Mouse (Mus musculus) hindbrain, postnatal 0 days (tissue): ENCODE data around the gene Faf1. TPM values are rescaled to one million over a fixed set of nuclear protein-coding genes. Genes with fewer than 3 reads are reported as not detected.
A peak's percentile ranks its signal among the peaks of the same experiment; 100 is the strongest.

Experiments used
- ATAC-seq: fragments of 200-750 bp; cut with Nextera tagmentation; 2 replicates; pipeline ENCODE4 v1.8.0; 2017; ENCODE audit warnings: mild to moderate bottlenecking, moderate TSS enrichment, moderate library complexity
- DNase-seq: peaks from one replicate; pipeline ENCODE4 v3.0.0-alpha.2; 2015; ENCODE audit warnings: low spot score
- H3K27ac ChIP-seq: fragments of 300-500 bp; sonication (generic); 2 replicates; pipeline ENCODE4 v1.5.1; 2014; ENCODE audit warnings: mild to moderate bottlenecking
- H3K27me3 ChIP-seq: fragments of 300-500 bp; sonication (generic); 2 replicates; pipeline ENCODE4 v1.6.1; 2014; ENCODE audit warnings: low read length, mixed read lengths; ENCODE audit not compliant: insufficient read depth
- H3K36me3 ChIP-seq: fragments of 300-500 bp; sonication (generic); 2 replicates; pipeline ENCODE4 v1.6.1; 2014; ENCODE audit warnings: low read length, mixed read lengths; ENCODE audit not compliant: insufficient read depth
- H3K4me1 ChIP-seq: fragments of 300-500 bp; sonication (generic); 2 replicates; pipeline ENCODE4 v1.6.1; 2014; ENCODE audit warnings: antibody characterized with exemption, low read length, mixed read lengths; ENCODE audit not compliant: insufficient read depth
- H3K4me2 ChIP-seq: fragments of 300-500 bp; sonication (generic); 2 replicates; pipeline ENCODE4 v1.6.1; 2014; ENCODE audit warnings: low read depth, mild to moderate bottlenecking, low read length, moderate library complexity, mixed read lengths
- H3K4me3 ChIP-seq: fragments of 300-500 bp; sonication (generic); 2 replicates; pipeline ENCODE4 v1.5.1; 2014; ENCODE audit warnings: low read length
- H3K9ac ChIP-seq: fragments of 300-500 bp; sonication (generic); replicated peaks from 2 replicates; pipeline ENCODE4 v1.6.1; 2014; ENCODE audit warnings: mild to moderate bottlenecking, low read length, moderate library complexity, mixed read lengths
- H3K9me3 ChIP-seq: fragments of 300-500 bp; sonication (generic); 2 replicates; pipeline ENCODE4 v1.6.1; 2016; ENCODE audit warnings: low read length, mixed read lengths
- CTCF ChIP-seq: IDR thresholded peaks from 2 replicates; pipeline ENCODE4 v1.5.1; 2016; ENCODE audit warnings: antibody characterized with exemption, control low read depth, low read depth
- whole genome bisulfite sequencing: fragments of 180-500 bp; shearing (Covaris S2); extraction: QIAGEN DNeasy Blood & Tissue Kit; methylation state at CpG from one replicate; pipeline ENCODE4 v1.1.7; 2014; 5-methylcytosine and 5-hydroxymethylcytosine counted together
- polyA plus RNA-seq: library from polyadenylated mRNA; unstranded; fragments of >200 nt; fragmentation: Nextera tagmentation; extraction: Ambion mirVana; gene quantifications from 2 replicates; pipeline ENCODE4 v1.2.1, GENCODE M21; 2015
- total RNA-seq: library from RNA; depleted of rRNA; stranded (reverse); fragments of >200 nt; gene quantifications from 2 replicates; pipeline ENCODE4 v1.2.3, GENCODE M21; 2014; rRNA removed

Faf1 gene
- total RNA-seq: 38.2 and 40.5 TPM in 2 replicates
- polyA plus RNA-seq: 29.6 and 30.1 TPM in 2 replicates

DNA sequence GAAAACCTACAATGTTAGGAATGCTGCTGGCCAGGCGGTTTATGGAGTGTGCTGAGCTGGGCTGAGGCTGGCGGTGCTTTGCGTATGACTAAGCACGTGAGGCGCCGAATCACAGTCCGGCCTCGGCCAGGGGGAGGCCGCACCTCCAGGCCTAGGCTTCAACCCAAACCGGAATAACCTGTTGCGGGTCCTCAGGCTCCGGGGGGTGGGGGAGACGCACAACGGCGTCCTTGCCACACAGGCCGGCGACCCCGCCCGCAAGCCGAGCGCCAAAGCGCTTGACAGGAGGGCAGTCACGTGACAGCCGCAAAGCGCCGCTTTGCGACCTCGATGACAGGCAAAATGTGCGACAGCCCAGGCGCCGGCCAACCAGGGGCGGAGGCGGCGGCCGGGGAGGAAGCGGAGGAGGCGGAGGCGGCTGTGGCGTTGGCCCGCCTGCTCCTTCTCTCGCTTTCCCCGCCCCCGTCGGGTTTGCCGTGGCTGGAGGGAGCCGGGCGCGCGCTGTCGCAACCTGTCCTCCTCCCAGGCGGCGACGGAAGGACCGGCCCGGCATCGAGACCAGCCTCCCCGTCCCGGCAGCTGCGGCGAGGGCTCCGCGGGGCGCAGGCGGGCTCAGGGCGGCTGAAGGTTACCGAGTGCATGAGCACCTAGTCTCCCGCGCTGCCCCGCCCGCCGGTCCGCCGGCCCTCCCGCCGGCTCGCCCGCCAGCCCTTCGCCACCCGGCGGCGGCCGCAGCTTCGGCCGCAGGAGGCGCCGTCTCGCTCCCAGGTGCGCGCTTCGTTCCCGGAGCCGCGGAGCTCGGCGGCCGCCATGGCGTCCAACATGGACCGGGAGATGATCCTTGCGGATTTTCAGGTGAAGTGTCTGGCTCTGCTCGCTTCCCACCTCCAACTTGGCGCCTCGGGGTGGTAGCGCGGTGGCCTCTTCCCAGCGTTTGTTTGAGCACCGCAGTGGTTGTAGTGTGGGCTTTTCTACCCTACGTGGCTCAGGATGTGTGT, at the start of gene Faf1:
Faf1 (plus strand) TSS at position 371 of the 998 bp plus-strand sequence.
- Histone ChIP-seq H3K36me3 (no peaks in the 10 kb centered on the region), H3K27ac (peak within 1 kb of the TSS; percentile 96), H3K9ac (peak within 1 kb of the TSS; percentile 85), H3K9me3 (no peaks in the 10 kb centered on the region), H3K4me2 (peak within 1 kb of the TSS; percentile 67), H3K27me3 (no peaks in the 10 kb centered on the region), H3K4me3 (peak within 1 kb of the TSS; percentile 93), H3K4me1 (no peaks in the 10 kb centered on the region)
- ATAC-seq (peak; percentile 98), DNase-seq (peak; percentile 99)
- TF ChIP-seq CTCF: peak; percentile 19
- under 1% methylated on average over 85 of the region's 107 CpGs for WGBS

DNA sequence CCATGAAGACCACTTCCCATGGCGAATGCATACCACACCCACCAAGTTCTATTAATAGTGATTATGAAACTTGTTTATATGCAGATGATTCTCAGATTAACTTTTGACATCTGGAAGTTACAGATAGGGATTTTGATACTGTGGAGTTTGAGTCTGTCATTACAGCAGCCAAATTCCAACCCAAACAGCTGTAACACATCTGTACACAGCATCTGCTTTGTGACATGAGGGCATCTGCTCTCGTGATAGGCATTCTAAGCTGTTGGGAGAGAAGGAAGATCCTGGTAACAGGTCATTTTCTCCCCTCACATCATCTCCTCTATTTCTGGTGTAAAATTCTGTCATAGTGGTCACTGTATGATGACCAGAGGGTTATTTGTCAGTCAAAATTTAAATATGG, 46.2 kb upstream of the Faf1 start:
- DNase-seq: no peak
- Histone ChIP-seq H3K27me3 (no peaks in the 10 kb centered on the region), H3K4me2 (no peak overlapping the region), H3K4me1 (no peaks in the 10 kb centered on the region), H3K27ac (no peak overlapping the region), H3K4me3 (no peak overlapping the region), H3K9ac (no peak overlapping the region), H3K36me3 (no peaks in the 10 kb centered on the region), H3K9me3 (no peaks in the 10 kb centered on the region)
- 81% methylated on average over 2 of the region's 2 CpGs for WGBS
- no peak for ATAC-seq
- TF ChIP-seq CTCF: no peak

- DNase-seq (no peak), ATAC-seq (no peak)
- TF ChIP-seq CTCF: no peak
- Histone ChIP-seq H3K4me3 (no peak overlapping the region), H3K4me1 (no peaks in the 10 kb centered on the region), H3K27me3 (no peaks in the 10 kb centered on the region), H3K9ac (no peak overlapping the region), H3K27ac (no peak overlapping the region), H3K36me3 (no peaks in the 10 kb centered on the region), H3K9me3 (no peaks in the 10 kb centered on the region), H3K4me2 (no peak overlapping the region)
- 87% methylated on average over 4 of the region's 4 CpGs for WGBS
Observed at GRCm38 (mm10) chr4:109631029-109631428, 45.4 kb upstream of the Faf1 start.

- Histone ChIP-seq H3K4me2 (no peak overlapping the region), H3K9ac (no peak overlapping the region), H3K4me3 (no peak overlapping the region), H3K27me3 (no peaks in the 10 kb centered on the region), H3K4me1 (no peaks in the 10 kb centered on the region), H3K27ac (no peak overlapping the region), H3K9me3 (no peaks in the 10 kb centered on the region), H3K36me3 (no peaks in the 10 kb centered on the region)
- 0 out of 2 replicates have a peak, but pooled peaks have one; percentile 10 for TF ChIP-seq CTCF
- DNase-seq: no peak
- WGBS: 98% methylated on average over 2 of the region's 2 CpGs
- ATAC-seq: no peak
Observed at GRCm38 (mm10) chr4:109634971-109635370, 41.4 kb upstream of the Faf1 start.

DNA sequence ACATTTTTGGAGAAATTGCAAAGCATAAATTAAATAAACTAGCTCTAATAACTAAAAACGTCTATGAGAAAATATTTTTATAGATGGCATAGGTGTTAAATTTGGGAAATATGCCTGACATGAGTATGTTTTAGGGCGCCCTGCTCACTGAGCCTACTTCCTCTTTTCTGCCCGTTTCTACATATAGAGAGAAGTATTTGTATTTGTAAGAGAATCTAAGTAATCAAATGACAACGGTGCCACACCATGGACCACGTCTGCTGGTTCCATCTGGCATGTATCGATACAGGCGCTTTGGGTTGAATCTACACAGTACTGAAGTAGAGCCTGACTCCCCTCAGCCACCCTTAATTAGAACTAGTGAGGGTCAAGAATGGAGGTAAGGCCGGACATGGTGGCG, 37.0 kb upstream of the Faf1 start:
- Histone ChIP-seq H3K27ac (no peak overlapping the region), H3K9ac (no peak overlapping the region), H3K9me3 (no peaks in the 10 kb centered on the region), H3K36me3 (no peaks in the 10 kb centered on the region), H3K4me1 (no peaks in the 10 kb centered on the region), H3K27me3 (no peaks in the 10 kb centered on the region), H3K4me2 (no peak overlapping the region), H3K4me3 (no peak overlapping the region)
- 89% methylated on average over 9 of the region's 9 CpGs for WGBS
- no peak for TF ChIP-seq CTCF
- ATAC-seq: no peak
- DNase-seq: no peak

GRCm38 (mm10) chr4:109640141-109640540, 36.2 kb upstream of the Faf1 start:
- no peak overlapping the region for H3K4me3 ChIP-seq
- no peak overlapping the region for H3K4me2 ChIP-seq
- no peak overlapping the region for H3K9ac ChIP-seq
- no peaks in the 10 kb centered on the region for H3K9me3 ChIP-seq
- H3K4me1 ChIP-seq: no peaks in the 10 kb centered on the region
- WGBS: 93% methylated on average over 7 of the region's 7 CpGs
- H3K27me3 ChIP-seq: no peaks in the 10 kb centered on the region
- DNase-seq: no peak
- no peak for TF ChIP-seq CTCF
- H3K36me3 ChIP-seq: no peaks in the 10 kb centered on the region
- H3K27ac ChIP-seq: no peak overlapping the region
- ATAC-seq: no peak

- no peaks in the 10 kb centered on the region for H3K27me3 ChIP-seq
- ATAC-seq: no peak
- TF ChIP-seq CTCF: no peak
- DNase-seq: no peak
- H3K36me3 ChIP-seq: no peaks in the 10 kb centered on the region
- H3K4me1 ChIP-seq: no peaks in the 10 kb centered on the region
- no peaks in the 10 kb centered on the region for H3K9me3 ChIP-seq
- H3K4me3 ChIP-seq: no peak overlapping the region
- H3K9ac ChIP-seq: no peak overlapping the region
- WGBS: 76% methylated on average over 3 of the region's 3 CpGs
- H3K4me2 ChIP-seq: no peak overlapping the region
- no peak overlapping the region for H3K27ac ChIP-seq
Observed at GRCm38 (mm10) chr4:109641451-109641850, 34.9 kb upstream of the Faf1 start.
